Mouse (Mus musculus): Measurements from ENCODE around the gene Bnc2.

Gene Bnc2

GRCm38 (mm10) chr4:84308226-84308862 lies 366.7 kb downstream of the Bnc2 start:
- no peak for DNase-seq

DNA sequence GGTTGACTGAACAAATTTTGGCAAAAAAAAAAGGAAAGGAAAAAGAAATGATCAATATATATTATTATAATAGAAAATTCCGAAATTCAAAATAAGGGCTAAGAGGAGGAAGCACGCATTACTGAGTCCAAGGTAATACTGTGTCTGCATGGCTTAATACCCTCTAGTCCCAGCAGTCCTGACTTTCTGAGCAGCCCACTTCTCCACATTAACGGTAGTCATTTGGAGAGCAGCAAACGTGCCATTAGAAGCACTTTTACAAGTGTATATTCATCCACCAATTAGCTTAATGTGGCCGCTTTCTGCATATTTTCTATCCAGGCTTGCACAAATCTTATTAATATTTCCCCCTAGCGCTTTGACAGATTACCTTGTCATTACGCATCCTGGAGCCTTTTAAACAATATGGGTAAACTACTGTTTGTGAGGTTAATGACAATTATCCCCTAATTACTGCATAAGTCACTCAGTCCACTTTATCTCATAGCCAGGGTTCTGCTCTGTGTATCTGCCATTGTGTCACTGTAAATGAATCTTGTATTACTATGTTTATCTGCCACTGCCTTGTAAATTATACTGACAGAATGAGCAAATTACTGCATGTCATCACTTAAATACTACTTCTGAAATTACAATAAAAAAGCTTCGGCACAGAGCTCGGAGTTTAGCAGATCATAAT lies 368.0 kb downstream of the Bnc2 start:
- DNase-seq: no peak

- no peak for DNase-seq
Measured at GRCm38 (mm10) chr4:84302949-84303348, 372.1 kb downstream of the Bnc2 start.

GRCm38 (mm10) chr4:84285153-84285552 lies 389.9 kb downstream of the Bnc2 start:
- DNase-seq: no peak

DNA sequence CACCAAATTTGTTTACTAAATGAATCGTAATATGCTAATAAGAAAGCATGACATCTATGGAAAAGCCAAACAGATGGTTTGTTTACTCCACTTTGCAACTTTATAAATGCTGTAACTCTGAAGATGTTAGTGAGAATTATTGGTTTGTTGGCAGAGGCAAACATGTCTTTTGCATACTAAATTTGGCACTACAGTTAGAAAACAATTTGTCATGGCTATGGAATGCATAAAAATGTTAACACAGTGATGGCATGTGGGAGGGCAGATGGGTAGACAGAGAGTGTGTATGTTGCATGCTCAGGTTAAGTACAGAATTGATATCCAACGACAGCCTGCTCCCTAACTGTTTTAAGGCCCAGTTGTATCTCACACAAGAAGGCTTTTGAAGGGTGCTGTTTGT lies 392.4 kb downstream of the Bnc2 start:
- DNase-seq: no peak

DNA sequence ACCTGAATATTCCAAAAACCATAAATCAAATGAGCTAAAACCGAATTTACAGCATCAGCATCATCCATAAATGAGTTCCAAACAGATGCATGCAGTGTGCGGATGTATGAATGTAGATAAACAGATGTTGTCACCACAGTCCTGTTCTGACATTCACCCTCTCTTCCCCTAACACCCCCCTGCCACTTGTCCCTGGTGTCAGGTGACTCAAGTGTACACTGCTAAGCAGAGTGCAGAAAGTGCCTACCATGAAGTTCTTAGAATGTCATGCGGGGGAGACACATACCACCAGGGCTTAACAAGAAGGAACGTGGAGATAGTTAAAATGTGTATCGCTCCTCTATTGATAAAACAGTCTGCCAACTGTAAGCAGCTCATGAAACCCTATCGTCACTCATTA lies 396.9 kb downstream of the Bnc2 start:
- DNase-seq: no peak

DNA sequence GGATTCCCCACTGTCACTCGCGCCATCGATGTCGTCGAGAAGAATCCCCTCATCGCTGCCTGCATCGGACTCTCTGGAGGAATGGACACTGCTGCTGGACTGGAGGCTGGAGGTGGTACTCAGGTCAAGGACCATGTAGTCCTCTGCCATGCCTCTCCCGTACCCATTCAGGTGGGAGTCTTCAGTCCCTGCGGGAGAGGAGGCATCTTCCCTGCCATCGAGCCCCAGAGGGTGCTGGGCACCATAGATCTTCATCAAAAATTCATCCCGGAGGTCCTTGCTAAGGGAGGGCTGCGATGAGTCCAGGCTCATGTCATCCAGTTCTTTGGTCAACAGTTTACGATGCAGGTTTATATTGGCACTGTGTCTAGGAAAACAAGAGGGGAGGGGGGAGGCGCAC lies 399.0 kb downstream of the Bnc2 start:
- no peak for DNase-seq

- no peak for DNase-seq
Measured at GRCm38 (mm10) chr4:84274158-84274557, 400.9 kb downstream of the Bnc2 start.

DNA sequence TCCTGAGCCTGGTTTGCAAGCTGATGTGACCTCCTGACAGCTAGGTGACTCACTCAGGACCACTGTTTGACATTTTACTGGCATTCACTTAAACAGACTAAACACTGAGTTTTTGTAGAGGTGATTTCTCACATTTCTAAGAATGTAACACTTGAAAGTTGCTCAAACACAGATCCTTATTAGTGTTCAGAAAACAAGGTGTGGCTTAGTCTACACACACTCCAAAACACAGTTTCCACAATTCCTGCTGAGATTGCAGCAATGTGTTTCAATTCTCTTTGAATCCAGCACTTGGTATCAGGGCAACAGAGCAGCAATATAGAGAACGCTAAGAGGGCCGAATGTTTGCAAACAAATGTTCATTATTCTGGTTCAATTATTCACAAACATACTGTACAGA lies 402.2 kb downstream of the Bnc2 start:
- no peak for DNase-seq

- DNase-seq: no peak
Measured at GRCm38 (mm10) chr4:84269845-84270244, 405.2 kb downstream of the Bnc2 start.

DNA sequence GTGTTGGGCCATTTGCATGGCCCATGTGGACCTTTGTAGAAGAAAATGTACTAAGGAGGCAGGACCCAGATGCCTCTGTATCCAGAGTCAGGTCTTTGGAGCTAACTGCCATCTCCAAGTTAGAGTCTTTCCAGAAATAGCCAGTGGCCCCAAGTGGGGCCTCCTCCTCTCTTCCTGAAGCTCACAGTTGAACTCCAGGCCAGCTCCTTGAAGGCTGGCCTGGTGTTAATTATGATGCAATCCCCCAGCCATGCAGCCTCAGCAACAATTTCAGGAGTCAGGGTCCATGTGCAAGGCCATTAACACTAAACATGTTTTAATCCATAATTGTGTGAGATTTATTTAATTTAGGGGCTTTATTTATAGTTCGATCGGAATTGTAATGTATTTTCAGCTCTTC lies 427.7 kb downstream of the Bnc2 start:
- no peak for DNase-seq

GRCm38 (mm10) chr4:84232346-84232745 lies 442.7 kb downstream of the Bnc2 start:
- DNase-seq: no peak

- DNase-seq: no peak
Measured at GRCm38 (mm10) chr4:84231251-84231650, 443.8 kb downstream of the Bnc2 start.

GRCm38 (mm10) chr4:84229189-84229960 lies 445.7 kb downstream of the Bnc2 start:
- no peak for DNase-seq

- no peak for DNase-seq
Measured at GRCm38 (mm10) chr4:84228551-84228950, 446.5 kb downstream of the Bnc2 start.
